Mouse (Mus musculus) hindbrain, embryonic 10.5 days (tissue): ENCODE measurements around the gene Fam219b. TPM values are rescaled to one million over a fixed set of nuclear protein-coding genes. Genes with fewer than 3 reads are reported as not detected.

Source experiments
- DNase-seq: peaks from one replicate; pipeline ENCODE4 v3.0.0-alpha.2; 2017; ENCODE audit warnings: low spot score
- H3K27ac ChIP-seq: fragments of 300-500 bp; sonication (generic); 2 replicates; pipeline ENCODE4 v1.5.1; 2016; ENCODE audit warnings: mild to moderate bottlenecking, moderate library complexity
- H3K27me3 ChIP-seq: fragments of 300-500 bp; sonication (generic); 2 replicates; pipeline ENCODE4 v1.6.1; 2016; ENCODE audit warnings: mild to moderate bottlenecking; ENCODE audit not compliant: poor library complexity, insufficient read depth, severe bottlenecking
- H3K36me3 ChIP-seq: fragments of 300-500 bp; sonication (generic); 2 replicates; pipeline ENCODE4 v1.6.1; 2016; ENCODE audit warnings: mild to moderate bottlenecking, moderate library complexity
- H3K4me1 ChIP-seq: fragments of 300-500 bp; sonication (generic); replicated peaks from 2 replicates; pipeline ENCODE4 v1.6.1; 2016; ENCODE audit warnings: mild to moderate bottlenecking
- H3K4me3 ChIP-seq: fragments of 300-500 bp; sonication (generic); 2 replicates; pipeline ENCODE4 v1.5.1; 2016; ENCODE audit warnings: mild to moderate bottlenecking, moderate library complexity
- H3K9me3 ChIP-seq: fragments of 300-500 bp; sonication (generic); 2 replicates; pipeline ENCODE4 v1.6.1; 2016; ENCODE audit warnings: mild to moderate bottlenecking, moderate library complexity
- WGBS: fragments of 180-500 bp; shearing (Covaris S2); methylation state at CpG from one replicate; pipeline ENCODE4 v1.1.7; 2016; 5-methylcytosine and 5-hydroxymethylcytosine counted together
- polyA plus RNA-seq: library from polyadenylated mRNA; unstranded; fragments of >200 nt; fragmentation: Nextera tagmentation; extraction: Ambion mirVana; gene quantifications from 2 replicates; pipeline ENCODE4 v1.2.1, GENCODE M21; 2016

The Fam219b gene
- polyA plus RNA-seq, 1 experiment from 2014 or later = 16.1 TPM

DNA sequence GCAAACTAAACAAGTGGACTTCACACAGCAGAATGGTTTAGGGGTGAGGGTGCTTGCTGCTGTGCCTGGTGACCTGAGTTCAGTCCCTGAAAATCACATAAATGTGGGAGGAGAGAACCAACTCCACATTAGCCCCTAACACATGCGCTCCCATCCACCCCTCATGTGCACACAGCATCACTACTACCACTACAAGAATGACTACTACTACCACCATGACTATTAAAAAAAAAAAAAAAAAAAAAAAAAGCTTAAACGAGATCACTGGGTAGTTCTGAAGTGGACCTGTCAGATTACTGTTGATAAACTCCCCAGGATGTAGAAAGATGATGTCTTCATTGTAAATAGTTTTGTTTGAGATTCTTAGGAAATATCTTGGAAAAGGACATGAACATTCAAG is 22.2 kb downstream of the Fam219b start:
- Histone ChIP-seq H3K36me3 (no peaks in the 10 kb centered on the region), H3K27me3 (no peaks in the 10 kb centered on the region), H3K4me3 (no peak overlapping the region), H3K27ac (no peak overlapping the region), H3K9me3 (no peaks in the 10 kb centered on the region), H3K4me1 (peaks cover 28% of the 10 kb centered on the region)
- DNase-seq = no peak
- 84% methylated on average over 2 of the region's 2 CpGs for WGBS

DNA sequence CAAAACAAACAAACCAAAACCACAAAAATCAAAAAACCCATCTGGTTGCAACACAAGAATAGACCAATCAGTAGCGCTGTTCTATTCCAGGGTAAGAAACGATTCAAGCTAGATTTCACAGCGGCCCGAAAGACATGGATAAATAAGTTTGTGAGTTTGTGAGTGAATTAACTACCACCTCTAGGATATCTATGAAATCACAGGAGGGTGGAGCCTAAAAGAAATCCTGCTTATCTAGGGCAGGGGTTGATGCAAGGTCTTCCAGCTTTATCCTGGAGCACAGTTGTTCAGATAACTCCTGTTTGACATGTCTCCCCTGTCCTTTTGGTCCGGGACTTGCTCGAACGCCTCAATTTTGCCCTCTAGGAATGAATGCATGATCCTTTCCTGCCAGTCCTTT is 22.9 kb downstream of the Fam219b start:
- 29% methylated on average over 7 of the region's 7 CpGs for WGBS
- no peaks in the 10 kb centered on the region for H3K27me3 ChIP-seq
- H3K27ac ChIP-seq = peak overlapping the region; percentile 89
- no peaks in the 10 kb centered on the region for H3K9me3 ChIP-seq
- H3K4me1 ChIP-seq = peaks cover 27% of the 10 kb centered on the region
- H3K4me3 ChIP-seq = peak overlapping the region; percentile 80
- DNase-seq = no peak
- no peaks in the 10 kb centered on the region for H3K36me3 ChIP-seq

GRCm38 (mm10) chr9:57560861-57561710 is 23.8 kb downstream of the Fam219b start, which contains the start of gene Scamp2:
Scamp2 (plus strand) TSS chr9:57560943.
- Histone ChIP-seq H3K4me3 (peak within 1 kb of the TSS; percentile 80), H3K36me3 (no peaks in the 10 kb centered on the region), H3K27ac (peak within 1 kb of the TSS; percentile 89), H3K27me3 (no peaks in the 10 kb centered on the region), H3K9me3 (no peaks in the 10 kb centered on the region), H3K4me1 (peaks cover 35% of the 10 kb centered on the region)
- DNase-seq = peak; percentile 95
- 1% methylated on average over 37 of the region's 37 CpGs for WGBS

- DNase-seq = no peak
- H3K27me3 ChIP-seq = no peaks in the 10 kb centered on the region
- WGBS = 83% methylated on average over 13 of the region's 13 CpGs
- H3K9me3 ChIP-seq = no peaks in the 10 kb centered on the region
- no peak overlapping the region for H3K27ac ChIP-seq
- H3K36me3 ChIP-seq = no peaks in the 10 kb centered on the region
- H3K4me1 ChIP-seq = peaks cover 37% of the 10 kb centered on the region
- peak overlapping the region; percentile 80 for H3K4me3 ChIP-seq
Observed at GRCm38 (mm10) chr9:57561711-57562099, 24.4 kb downstream of the Fam219b start.

GRCm38 (mm10) chr9:57562896-57563372 is 25.6 kb downstream of the Fam219b start:
- H3K27ac ChIP-seq = no peak overlapping the region
- H3K9me3 ChIP-seq = no peaks in the 10 kb centered on the region
- no peak overlapping the region for H3K4me3 ChIP-seq
- peaks cover 10% of the 10 kb centered on the region for H3K36me3 ChIP-seq
- WGBS = 78% methylated on average over 4 of the region's 4 CpGs
- H3K27me3 ChIP-seq = no peaks in the 10 kb centered on the region
- peaks cover 37% of the 10 kb centered on the region for H3K4me1 ChIP-seq
- DNase-seq = no peak

GRCm38 (mm10) chr9:57564609-57565008 is 27.3 kb downstream of the Fam219b start:
- WGBS = 90% methylated on average over 6 of the region's 6 CpGs
- no peak for DNase-seq
- H3K4me3 ChIP-seq = no peak overlapping the region

GRCm38 (mm10) chr9:57565741-57566221 is 28.5 kb downstream of the Fam219b start:
- peaks cover 31% of the 10 kb centered on the region for H3K4me1 ChIP-seq
- H3K27me3 ChIP-seq = no peaks in the 10 kb centered on the region
- H3K27ac ChIP-seq = no peak overlapping the region
- H3K36me3 ChIP-seq = peaks cover 38% of the 10 kb centered on the region
- DNase-seq = no peak
- 64% methylated on average over 10 of the region's 10 CpGs for WGBS
- H3K9me3 ChIP-seq = no peaks in the 10 kb centered on the region
- H3K4me3 ChIP-seq = no peak overlapping the region

More at GRCm38 (mm10) chr9:57564609-57565008, 27.3 kb downstream of the Fam219b start:
- Histone ChIP-seq H3K4me1 (peaks cover 37% of the 10 kb centered on the region), H3K36me3 (peaks cover 26% of the 10 kb centered on the region), H3K27ac (no peak overlapping the region), H3K27me3 (no peaks in the 10 kb centered on the region), H3K9me3 (no peaks in the 10 kb centered on the region)

- 67% methylated on average over 8 of the region's 8 CpGs for WGBS
- DNase-seq = no peak
Observed at GRCm38 (mm10) chr9:57566846-57567245, 29.5 kb downstream of the Fam219b start.

DNA sequence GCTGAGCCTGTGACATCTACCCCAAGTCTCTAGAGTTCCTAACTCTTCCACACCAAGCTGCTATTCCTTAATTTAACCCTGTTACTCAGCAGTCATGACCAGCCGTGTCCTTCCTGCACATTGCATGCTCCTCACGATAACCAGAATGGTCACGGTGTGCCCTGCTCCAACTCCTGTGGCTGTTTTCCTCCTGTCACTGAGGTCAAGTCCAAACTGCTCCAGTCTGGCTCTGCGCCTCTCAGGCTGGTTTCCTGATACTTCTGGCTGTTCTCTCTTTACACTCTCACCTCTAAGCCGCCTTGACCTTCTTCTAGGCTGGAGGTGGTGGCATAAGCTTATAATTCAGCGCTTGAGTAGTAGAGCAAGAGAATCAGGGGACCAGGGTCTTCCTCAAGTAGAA is 31.2 kb downstream of the Fam219b start:
- no peak for DNase-seq
- Histone ChIP-seq H3K4me1 (peaks cover 10% of the 10 kb centered on the region; the same call in 1 of the 2 replicates), H3K36me3 (peaks cover 55% of the 10 kb centered on the region), H3K9me3 (no peaks in the 10 kb centered on the region), H3K27me3 (no peaks in the 10 kb centered on the region), H3K4me3 (no peak overlapping the region), H3K27ac (no peak overlapping the region)
- 92% methylated on average over 6 of the region's 6 CpGs for WGBS

More at GRCm38 (mm10) chr9:57566846-57567245, 29.5 kb downstream of the Fam219b start:
- H3K4me1 ChIP-seq = peaks cover 23% of the 10 kb centered on the region
- no peaks in the 10 kb centered on the region for H3K27me3 ChIP-seq
- no peak overlapping the region for H3K27ac ChIP-seq
- peaks cover 47% of the 10 kb centered on the region for H3K36me3 ChIP-seq
- no peaks in the 10 kb centered on the region for H3K9me3 ChIP-seq
- no peak overlapping the region for H3K4me3 ChIP-seq

DNA sequence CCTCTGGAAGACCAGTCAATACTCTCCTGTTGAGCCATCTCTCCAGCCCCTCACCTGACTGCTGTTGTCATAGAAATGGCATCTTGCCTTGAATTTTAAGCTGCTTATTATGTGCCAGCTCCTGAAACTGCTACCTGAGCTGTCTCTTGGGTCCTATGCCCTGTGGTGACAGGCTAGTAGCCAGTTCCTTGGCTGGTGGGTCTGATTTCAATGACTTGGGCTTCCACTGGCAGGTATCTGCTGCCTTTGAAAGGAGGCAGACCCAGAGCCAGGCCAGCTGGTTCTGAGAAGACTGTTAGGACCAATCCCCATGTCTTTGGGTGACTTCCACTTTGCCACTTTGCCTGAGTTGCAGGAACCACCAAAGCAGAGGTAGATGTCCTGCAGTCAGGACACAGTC is 37.1 kb downstream of the Fam219b start:
- Histone ChIP-seq H3K4me1 (no peaks in the 10 kb centered on the region), H3K9me3 (no peaks in the 10 kb centered on the region), H3K27me3 (no peaks in the 10 kb centered on the region), H3K27ac (no peak overlapping the region), H3K36me3 (peaks cover 66% of the 10 kb centered on the region), H3K4me3 (no peak overlapping the region)
- DNase-seq = no peak

DNA sequence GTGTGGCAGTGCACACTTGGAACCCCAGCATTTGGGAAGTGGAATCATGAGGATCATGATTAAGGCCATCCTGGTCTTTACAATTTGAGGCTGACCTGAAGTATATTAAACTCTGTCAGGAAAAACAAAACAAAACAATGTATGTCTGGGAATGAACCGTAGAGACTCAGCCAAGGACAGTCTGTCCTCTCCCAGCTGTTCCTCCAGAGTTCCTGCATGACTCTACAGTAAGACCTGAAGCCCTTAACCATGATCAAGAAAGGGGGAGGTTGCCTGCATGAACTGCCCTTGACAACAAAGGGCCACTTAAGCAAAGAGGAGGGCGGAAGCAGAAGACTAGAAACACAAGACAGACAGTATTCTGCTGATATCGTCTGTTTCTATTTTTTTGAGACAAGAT is 38.2 kb downstream of the Fam219b start:
- DNase-seq = no peak
- Histone ChIP-seq H3K4me3 (no peak overlapping the region), H3K4me1 (no peaks in the 10 kb centered on the region), H3K27ac (no peak overlapping the region), H3K36me3 (peaks cover 66% of the 10 kb centered on the region), H3K9me3 (no peaks in the 10 kb centered on the region), H3K27me3 (no peaks in the 10 kb centered on the region)
- 92% methylated on average over 3 of the region's 3 CpGs for WGBS

DNA sequence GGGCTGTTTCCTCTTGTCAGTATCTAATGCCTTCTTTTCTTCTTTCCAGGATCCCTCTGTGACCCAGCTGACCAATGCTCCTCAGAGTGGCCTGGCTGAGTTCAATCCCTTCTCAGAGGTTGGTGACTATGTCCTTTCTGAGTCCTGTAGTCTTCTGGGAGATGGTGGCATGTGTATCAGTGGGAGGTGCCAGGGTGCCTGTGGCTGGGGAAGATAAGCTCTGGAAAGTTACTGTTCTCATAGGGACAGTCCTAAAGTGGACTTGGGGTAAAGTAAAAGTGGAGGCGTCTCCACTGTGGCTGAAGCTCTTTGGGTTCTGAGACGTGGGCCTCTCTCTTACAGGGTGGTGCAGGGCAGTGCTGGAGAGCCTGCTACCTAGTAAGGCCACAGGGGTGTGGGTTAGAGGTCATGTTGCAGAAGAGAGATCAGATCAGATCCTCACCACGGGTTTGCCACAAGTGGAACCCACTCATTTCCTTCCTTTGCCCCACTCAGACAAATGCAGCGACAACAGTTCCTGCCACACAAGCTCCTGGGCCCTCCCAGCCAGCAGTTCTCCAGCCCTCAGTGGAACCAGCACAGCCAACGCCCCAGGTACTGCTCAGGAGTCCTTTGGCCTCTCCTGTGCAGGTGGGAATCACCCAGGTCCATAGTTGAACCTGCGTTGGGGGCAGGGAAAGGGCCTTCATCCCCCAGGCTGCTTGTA is 40.0 kb downstream of the Fam219b start:
- WGBS = 90% methylated on average over 6 of the region's 6 CpGs
- Histone ChIP-seq H3K4me1 (no peaks in the 10 kb centered on the region), H3K4me3 (no peak overlapping the region), H3K36me3 (peaks cover 69% of the 10 kb centered on the region), H3K27ac (no peak overlapping the region), H3K9me3 (no peaks in the 10 kb centered on the region), H3K27me3 (no peaks in the 10 kb centered on the region)
- DNase-seq = no peak

DNA sequence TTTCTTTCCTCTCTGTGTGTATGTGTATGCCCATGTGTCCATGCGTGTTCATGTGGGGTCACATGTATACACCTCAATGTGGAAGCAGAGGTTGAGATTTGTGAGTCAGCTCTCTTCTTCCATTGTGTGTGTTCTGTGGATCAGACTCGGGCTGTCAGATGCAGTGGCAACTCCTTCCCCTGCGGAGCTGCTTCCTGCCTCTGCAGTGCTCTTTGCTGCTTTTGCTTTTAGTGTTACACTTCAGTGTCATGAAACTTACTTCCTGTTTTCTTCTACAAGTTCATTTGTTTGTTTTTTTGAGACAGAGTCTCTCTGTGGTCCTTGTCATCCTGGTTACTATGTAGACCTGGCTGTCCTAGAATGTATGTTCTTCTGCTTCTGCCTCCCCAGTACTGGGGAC is 47.7 kb downstream of the Fam219b start:
- H3K27me3 ChIP-seq = no peaks in the 10 kb centered on the region
- 85% methylated on average over 3 of the region's 3 CpGs for WGBS
- DNase-seq = no peak
- H3K9me3 ChIP-seq = no peaks in the 10 kb centered on the region
- no peak overlapping the region for H3K27ac ChIP-seq
- H3K4me3 ChIP-seq = no peak overlapping the region
- H3K36me3 ChIP-seq = peaks cover 82% of the 10 kb centered on the region
- peaks cover 17% of the 10 kb centered on the region for H3K4me1 ChIP-seq
